ENCODE assay signal across 9 mouse cellular contexts in genomic region chr12:33008305-33009110, GRCm38 (mm10). TPM values are rescaled to one million over a fixed set of nuclear protein-coding genes. Genes with fewer than 3 reads are reported as not detected.
DNase-seq lines count a peak whose midpoint lies in the region; ATAC-seq and TF ChIP-seq lines count a peak whose summit lies in the region.
"Had no signal": no experiment of that assay in that cellular context is flagged by ENCODE, and none has a peak within 500 bp of the region (broad histone marks: within the 10 kb centered on the region; RNA-seq: fewer than 3 reads in every experiment).

No protein-coding gene starts in this region.

- H3K9me3 ChIP-seq in midbrain, embryonic 10.5 days (replicated peaks), result no peaks in the 10 kb centered on the region
- no peaks in the 10 kb centered on the region for H3K9me3 ChIP-seq in midbrain, embryonic 15.5 days
- no peaks in the 10 kb centered on the region for H3K9me3 ChIP-seq in intestine, postnatal 0 days (ENCODE audit: control insufficient read depth)
- H3K9me3 ChIP-seq in limb, embryonic 15.5 days, result no peaks in the 10 kb centered on the region
- H3K9me3 ChIP-seq: heart, embryonic 13.5 days; midbrain, embryonic 12.5 days had no signal

- no peak overlapping the region for H3K4me3 ChIP-seq in midbrain, embryonic 10.5 days
- no peak overlapping the region for H3K4me3 ChIP-seq in midbrain, embryonic 15.5 days
- no peak overlapping the region for H3K4me3 ChIP-seq in intestine, postnatal 0 days (ENCODE audit: low read depth, low read length)
- H3K4me3 ChIP-seq in limb, embryonic 15.5 days, result no peak overlapping the region
- H3K4me3 ChIP-seq: heart, embryonic 13.5 days; midbrain, embryonic 12.5 days had no signal

- 50% methylated on average over 7 of the region's 7 CpGs for WGBS in midbrain, embryonic 10.5 days
- WGBS in midbrain, embryonic 15.5 days, result 51% methylated on average over 7 of the region's 7 CpGs
- WGBS in intestine, postnatal 0 days, result 40% methylated on average over 7 of the region's 7 CpGs
- 42% methylated on average over 7 of the region's 7 CpGs for WGBS in limb, embryonic 15.5 days

- no peaks in the 10 kb centered on the region for H3K27me3 ChIP-seq in midbrain, embryonic 10.5 days (ENCODE audit: low read depth, poor library complexity, severe bottlenecking)
- no peaks in the 10 kb centered on the region for H3K27me3 ChIP-seq in midbrain, embryonic 15.5 days (replicated peaks)
- no peaks in the 10 kb centered on the region for H3K27me3 ChIP-seq in intestine, postnatal 0 days (replicated peaks; ENCODE audit: control insufficient read depth, insufficient read depth, low read length)
- no peaks in the 10 kb centered on the region for H3K27me3 ChIP-seq in limb, embryonic 15.5 days
- H3K27me3 ChIP-seq: heart, embryonic 13.5 days; midbrain, embryonic 12.5 days had no signal

- no peak for TF ChIP-seq CTCF in intestine, postnatal 0 days (IDR thresholded peaks at IDR 0.05; ENCODE audit: low read depth)

- no peak overlapping the region for H3K9ac ChIP-seq in midbrain, embryonic 15.5 days
- H3K9ac ChIP-seq in intestine, postnatal 0 days (ENCODE audit: low read depth, low read length), result no peak overlapping the region
- H3K9ac ChIP-seq in limb, embryonic 15.5 days, result no peak overlapping the region
- H3K9ac ChIP-seq: heart, embryonic 13.5 days; midbrain, embryonic 12.5 days had no signal

- H3K4me2 ChIP-seq in midbrain, embryonic 15.5 days, result no peak overlapping the region
- no peak overlapping the region for H3K4me2 ChIP-seq in intestine, postnatal 0 days (replicated peaks; ENCODE audit: low read depth)
- H3K4me2 ChIP-seq in limb, embryonic 15.5 days, result no peak overlapping the region
- H3K4me2 ChIP-seq: heart, embryonic 13.5 days; midbrain, embryonic 12.5 days had no signal

- H3K36me3 ChIP-seq in midbrain, embryonic 10.5 days, result no peaks in the 10 kb centered on the region
- H3K36me3 ChIP-seq in midbrain, embryonic 15.5 days (replicated peaks), result no peaks in the 10 kb centered on the region
- no peaks in the 10 kb centered on the region for H3K36me3 ChIP-seq in intestine, postnatal 0 days (ENCODE audit: control insufficient read depth, insufficient read depth)
- H3K36me3 ChIP-seq in limb, embryonic 15.5 days, result no peaks in the 10 kb centered on the region
- H3K36me3 ChIP-seq: heart, embryonic 13.5 days; midbrain, embryonic 12.5 days had no signal

- peak overlapping the region; percentile 15 for H3K27ac ChIP-seq in midbrain, embryonic 10.5 days (replicated peaks)
- H3K27ac ChIP-seq in midbrain, embryonic 15.5 days, result no peak overlapping the region
- no peak overlapping the region for H3K27ac ChIP-seq in intestine, postnatal 0 days (ENCODE audit: low read depth, low read length)
- H3K27ac ChIP-seq in limb, embryonic 15.5 days, result peak overlapping the region; percentile 76
- H3K27ac ChIP-seq: heart, embryonic 13.5 days; midbrain, embryonic 12.5 days had no signal

- peaks cover 13% of the 10 kb centered on the region for H3K4me1 ChIP-seq in midbrain, embryonic 10.5 days
- no peaks in the 10 kb centered on the region for H3K4me1 ChIP-seq in midbrain, embryonic 15.5 days
- H3K4me1 ChIP-seq in intestine, postnatal 0 days (replicated peaks; ENCODE audit: control insufficient read depth, insufficient read depth, low read length), result no peaks in the 10 kb centered on the region
- peaks cover 14% of the 10 kb centered on the region for H3K4me1 ChIP-seq in limb, embryonic 15.5 days

- no peak for ATAC-seq in midbrain, embryonic 15.5 days (replicated peaks)
- ATAC-seq in intestine, postnatal 0 days, result peak; percentile 70
- peak; percentile 74 for ATAC-seq in limb, embryonic 15.5 days (ENCODE audit: insufficient number of reproducible peaks, low FRiP score, low TSS enrichment, low read depth)

- no peak for DNase-seq in midbrain, embryonic 10.5 days (ENCODE audit: low spot score)
- DNase-seq in urinary bladder, postnatal 10 days (ENCODE audit: low spot score), result peak; percentile 40
- no peak for DNase-seq in c-Kit-positive CD71-positive TER-119-positive erythroid progenitor cells, embryonic 14.5 days (ENCODE audit: low spot score)
- DNase-seq in layer of hippocampus, postnatal 36 days, result no peak

RNA-seq across cellular contexts. Expression of gene Sypl, which starts 54.8 kb away (rescaled TPM):
- polyA plus RNA-seq in midbrain, embryonic 10.5 days (2016; fragmentation: Nextera tagmentation; extraction: Ambion mirVana), result 41.7 and 47.7 TPM in 2 replicates
- polyA plus RNA-seq in midbrain, embryonic 15.5 days (2015; fragmentation: Nextera tagmentation; extraction: Ambion mirVana), result 32.3 and 33.3 TPM in 2 replicates
- 176 and 181 TPM in 2 replicates for polyA plus RNA-seq in intestine, postnatal 0 days (2015; fragmentation: Nextera tagmentation; extraction: Ambion mirVana)
- polyA plus RNA-seq in limb, embryonic 15.5 days (2015; fragmentation: Nextera tagmentation; extraction: Ambion mirVana), result 105 and 121 TPM in 2 replicates
- 10 to 100 TPM; 42.3 to 43.2 TPM for total RNA-seq in layer of hippocampus, postnatal 36 days (2021)

Comparison
In these comparisons a context has a peak if more than half of its experiments do, and no peak if none do; other contexts are left out.
1. H3K27ac ChIP-seq: peak in midbrain, embryonic 10.5 days (single experiment) and limb, embryonic 15.5 days (single experiment); none in midbrain, embryonic 15.5 days (single experiment) and intestine, postnatal 0 days (single experiment).